Mouse (Mus musculus) olfactory bulb, adult 2 months (tissue): ENCODE results near the gene Tac2.

Source experiments
- CTCF ChIP-seq: fragments of 200-500 bp; IDR thresholded peaks from 2 replicates; pipeline ENCODE4 v1.5.1; 2012; ENCODE audit warnings: low read depth, mild to moderate bottlenecking, low read length, moderate library complexity; ENCODE audit not compliant: insufficient read depth
- POLR2A ChIP-seq: fragments of 200-500 bp; IDR thresholded peaks from 2 replicates; pipeline ENCODE4 v1.6.1; 2012; ENCODE audit warnings: mild to moderate bottlenecking, low read depth, low read length, moderate library complexity; ENCODE audit not compliant: insufficient read depth

- no peak for TF ChIP-seq CTCF
- no peak for TF ChIP-seq POLR2A
These were observed 12.6 kb downstream of the Tac2 start for GRCm38 (mm10) chr10:127736916-127737315.
